Mouse (Mus musculus): Measurements from ENCODE around the gene Fndc4. TPM values are rescaled to one million over a fixed set of nuclear protein-coding genes. Genes with fewer than 3 reads are reported as not detected.

Fndc4 gene
- polyA plus RNA-seq, 1 experiment = 17.8 TPM

DNA sequence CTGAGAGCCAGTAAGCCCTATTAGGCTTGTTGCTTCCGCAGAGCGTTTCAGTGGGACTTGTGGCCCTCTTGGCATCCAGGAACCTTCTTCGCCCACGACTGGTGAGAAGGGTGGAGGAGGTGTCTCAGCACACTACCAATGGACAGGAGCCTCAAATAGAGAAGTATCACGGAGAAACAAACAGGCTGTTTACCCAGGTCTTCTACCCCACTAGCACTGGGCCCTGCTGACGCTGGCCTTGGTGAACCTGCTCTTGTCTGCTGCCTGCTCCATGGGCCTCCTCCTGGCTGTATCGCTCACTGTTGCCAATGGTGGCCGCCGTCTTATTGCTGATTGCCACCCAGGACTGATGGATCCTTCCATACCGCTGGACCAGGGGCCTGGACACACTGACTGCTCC, 43.7 kb downstream of the Fndc4 start:
- peaks cover 8% of the 10 kb centered on the region for H3K4me1 ChIP-seq (ENCODE audit: control insufficient read depth, insufficient read depth, low read length)
- no peak for DNase-seq
- TF ChIP-seq POLR2A (IDR thresholded peaks at IDR 0.05; ENCODE audit: borderline replicate concordance, extremely low read depth, low read depth, low read length) (no peak), CTCF (IDR thresholded peaks at IDR 0.05; ENCODE audit: insufficient read depth, low read length) (no peak)
- H3K4me3 ChIP-seq (replicated peaks; ENCODE audit: extremely low read depth, low read depth, low read length) = peak overlapping the region; percentile 45
- 63% methylated on average over 10 of the region's 10 CpGs for WGBS

DNA sequence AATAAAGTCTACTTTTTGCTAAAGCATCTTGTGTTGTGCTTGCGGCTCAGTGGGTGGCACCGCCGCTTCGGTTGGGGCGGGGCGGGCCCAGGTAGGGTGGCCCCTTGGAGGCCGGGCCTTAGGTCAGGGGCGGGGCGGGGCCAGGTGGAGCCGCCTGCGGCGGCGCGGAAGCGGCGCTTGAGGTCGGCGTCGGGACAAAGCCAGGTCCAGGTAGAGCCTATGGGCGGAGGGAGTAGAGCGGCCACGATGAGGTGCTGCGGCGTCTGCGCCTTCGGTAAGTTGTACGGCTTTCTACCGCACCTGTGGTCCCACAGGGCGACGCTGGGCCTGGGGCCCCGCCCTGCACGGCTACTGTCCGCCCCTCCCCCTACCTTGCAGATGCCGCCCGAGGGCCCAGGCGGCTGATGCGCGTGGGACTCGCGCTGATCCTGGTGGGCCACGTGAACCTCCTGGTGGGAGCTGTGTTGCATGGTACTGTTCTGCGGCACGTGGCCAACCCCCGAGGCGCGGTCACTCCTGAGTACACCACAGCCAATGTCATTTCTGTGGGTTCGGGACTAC, 44.3 kb downstream of the Fndc4 start, which contains the start of gene Krtcap3:
Gene Krtcap3, plus strand, starts transcription at position 151 of the 561 bp plus-strand sequence.
- Histone ChIP-seq H3K4me3 (replicated peaks; ENCODE audit: extremely low read depth, low read depth, low read length) (peak within 1 kb of the TSS; percentile 45), H3K4me1 (ENCODE audit: control insufficient read depth, insufficient read depth, low read length) (peaks cover 8% of the 10 kb centered on the region)
- 53% methylated on average over 47 of the region's 47 CpGs for WGBS
- TF ChIP-seq CTCF (IDR thresholded peaks at IDR 0.05; ENCODE audit: insufficient read depth, low read length) = no peak
- TF ChIP-seq POLR2A (IDR thresholded peaks at IDR 0.05; ENCODE audit: borderline replicate concordance, extremely low read depth, low read depth, low read length) = peak; percentile 45; the same call in 1 of the 2 replicates
- peak; percentile 68 for DNase-seq

DNA sequence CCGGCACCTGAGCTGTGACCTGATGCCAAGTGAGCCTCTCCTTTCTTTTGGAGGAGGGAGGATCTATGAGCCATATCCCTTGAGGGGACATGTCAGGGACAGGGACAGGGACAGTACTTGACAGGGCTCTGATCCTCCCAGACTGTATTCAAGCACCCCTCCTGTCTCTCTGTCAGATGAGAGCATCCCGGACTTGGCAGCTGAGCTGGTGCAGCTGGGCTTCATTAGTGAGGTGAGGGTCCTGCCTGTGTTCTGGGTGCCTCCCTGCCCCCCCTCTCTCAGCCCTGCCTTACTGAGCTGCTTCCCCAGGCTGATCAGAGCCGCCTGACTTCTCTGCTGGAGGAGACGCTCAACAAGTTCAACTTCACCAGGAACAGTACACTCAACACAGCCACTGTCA, 45.2 kb downstream of the Fndc4 start:
- no peak overlapping the region for H3K4me3 ChIP-seq (replicated peaks; ENCODE audit: extremely low read depth, low read depth, low read length)
- no peak for DNase-seq
- TF ChIP-seq POLR2A (IDR thresholded peaks at IDR 0.05; ENCODE audit: borderline replicate concordance, extremely low read depth, low read depth, low read length) (no peak), CTCF (IDR thresholded peaks at IDR 0.05; ENCODE audit: insufficient read depth, low read length) (no peak)
- WGBS = 56% methylated on average over 4 of the region's 4 CpGs
- H3K4me1 ChIP-seq (ENCODE audit: control insufficient read depth, insufficient read depth, low read length) = peaks cover 8% of the 10 kb centered on the region

Other genes starting within 250 kb of the Fndc4 start
- 113 and 122 TPM in 2 replicates for gene Atraid, start 247.8 kb downstream of the Fndc4 start, polyA plus RNA-seq (2012; rRNA removed)
- 16.3 and 19.1 TPM in 2 replicates for gene Slc5a6, start 247.2 kb downstream of the Fndc4 start, polyA plus RNA-seq (2012; rRNA removed)
- gene Cad, start 241.3 kb downstream of the Fndc4 start, polyA plus RNA-seq (2012; rRNA removed) = 27.6 and 28.6 TPM in 2 replicates
- not detected in 2 replicates for gene Dnajc5g, start 189.8 kb downstream of the Fndc4 start, polyA plus RNA-seq (2012; rRNA removed)
- gene Slc30a3, start 187.8 kb downstream of the Fndc4 start, polyA plus RNA-seq (2012; rRNA removed) = 0.10 TPM in 1 of 2 replicates, not detected in the other
- gene Trim54, start 179.4 kb downstream of the Fndc4 start, polyA plus RNA-seq (2012; rRNA removed) = 3.8 and 14.9 TPM in 2 replicates
- gene Ucn, start 157.3 kb downstream of the Fndc4 start, polyA plus RNA-seq (2012; rRNA removed) = not detected in 2 replicates
- 86.4 and 93.4 TPM in 2 replicates for gene Mpv17, start 141.8 kb downstream of the Fndc4 start, polyA plus RNA-seq (2012; rRNA removed)
- gene Gm29609, start 116.2 kb downstream of the Fndc4 start, polyA plus RNA-seq (2012; rRNA removed) = 2.2 and 2.7 TPM in 2 replicates
- gene Gtf3c2, start 115.9 kb downstream of the Fndc4 start, polyA plus RNA-seq (2012; rRNA removed) = 39.2 and 59.2 TPM in 2 replicates
- 80.9 and 97.0 TPM in 2 replicates for gene Snx17, start 102.9 kb downstream of the Fndc4 start, polyA plus RNA-seq (2012; rRNA removed)
- 28.3 and 44.9 TPM in 2 replicates for gene Eif2b4, start 102.7 kb downstream of the Fndc4 start, polyA plus RNA-seq (2012; rRNA removed)
- 45.2 and 52.4 TPM in 2 replicates for gene Zfp513, start 93.8 kb downstream of the Fndc4 start, polyA plus RNA-seq (2012; rRNA removed)
- gene Ppm1g, start 75.4 kb downstream of the Fndc4 start, polyA plus RNA-seq (2012; rRNA removed) = 67.4 and 89.5 TPM in 2 replicates
- gene Nrbp1, start 55.2 kb downstream of the Fndc4 start, polyA plus RNA-seq (2012; rRNA removed) = 170 and 188 TPM in 2 replicates
- 0.36 and 0.70 TPM in 2 replicates for gene Gm9970, start 54.8 kb downstream of the Fndc4 start, polyA plus RNA-seq (2012; rRNA removed)
- gene Krtcap3, start 44.4 kb downstream of the Fndc4 start, polyA plus RNA-seq (2012; rRNA removed) = 71.3 and 75.9 TPM in 2 replicates
- gene Ift172, start 5.0 kb downstream of the Fndc4 start, polyA plus RNA-seq (2012; rRNA removed) = 45.0 and 47.8 TPM in 2 replicates
- 0.05 and 0.11 TPM in 2 replicates for gene Gckr, start 1.4 kb upstream of the Fndc4 start, polyA plus RNA-seq (2012; rRNA removed)
- 8.3 and 14.4 TPM in 2 replicates for gene Zfp512, start 156.4 kb upstream of the Fndc4 start, polyA plus RNA-seq (2012; rRNA removed)
- not detected in 2 replicates for gene 4930548H24Rik, start 189.7 kb upstream of the Fndc4 start, polyA plus RNA-seq (2012; rRNA removed)
- gene Gpn1, start 198.7 kb upstream of the Fndc4 start, polyA plus RNA-seq (2012; rRNA removed) = 10.8 and 14.1 TPM in 2 replicates
- gene Slc4a1ap, start 230.9 kb upstream of the Fndc4 start, polyA plus RNA-seq (2012; rRNA removed) = 13.4 and 15.8 TPM in 2 replicates
- 10.9 and 13.3 TPM in 2 replicates for gene Supt7l, start 231.7 kb upstream of the Fndc4 start, polyA plus RNA-seq (2012; rRNA removed)

Measured in lung, adult 2 months (tissue).